Mouse (Mus musculus) lung, postnatal 4 days (tissue): ENCODE results near the gene Tapt1.

Source experiments
- DNase-seq, 2 experiments: peaks; one replicate each; pipeline ENCODE4 v3.0.0; 2021

The Tapt1 gene

DNA sequence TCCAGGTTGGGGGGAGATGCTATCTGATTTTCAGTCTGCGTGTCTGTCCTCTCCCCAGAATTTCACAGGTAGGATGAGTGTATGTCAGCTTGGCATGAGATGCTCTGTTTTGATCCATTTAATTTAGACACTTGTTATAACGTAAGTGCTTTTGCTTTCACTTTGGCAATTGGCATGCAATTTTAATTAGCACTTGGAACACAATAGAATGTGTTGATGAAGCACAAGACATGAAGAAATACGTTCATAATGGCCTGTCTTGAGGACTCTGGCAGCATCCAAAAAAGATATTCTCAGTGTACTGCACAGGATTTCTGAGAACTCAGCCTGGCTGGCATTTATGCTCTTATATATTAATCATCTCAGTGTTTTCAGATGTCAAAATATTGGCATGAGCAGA is 7.5 kb upstream of the Tapt1 start:
- DNase-seq, result no peak

GRCm38 (mm10) chr5:44228756-44229155 is 2.3 kb upstream of the Tapt1 start:
- no peak for DNase-seq

- no peak for DNase-seq
These were observed 1.9 kb upstream of the Tapt1 start for GRCm38 (mm10) chr5:44228323-44228722.

- peak in 1 of 2 experiments; percentile 6 for DNase-seq
These were observed 1.0 kb upstream of the Tapt1 start for GRCm38 (mm10) chr5:44227462-44227840.

DNA sequence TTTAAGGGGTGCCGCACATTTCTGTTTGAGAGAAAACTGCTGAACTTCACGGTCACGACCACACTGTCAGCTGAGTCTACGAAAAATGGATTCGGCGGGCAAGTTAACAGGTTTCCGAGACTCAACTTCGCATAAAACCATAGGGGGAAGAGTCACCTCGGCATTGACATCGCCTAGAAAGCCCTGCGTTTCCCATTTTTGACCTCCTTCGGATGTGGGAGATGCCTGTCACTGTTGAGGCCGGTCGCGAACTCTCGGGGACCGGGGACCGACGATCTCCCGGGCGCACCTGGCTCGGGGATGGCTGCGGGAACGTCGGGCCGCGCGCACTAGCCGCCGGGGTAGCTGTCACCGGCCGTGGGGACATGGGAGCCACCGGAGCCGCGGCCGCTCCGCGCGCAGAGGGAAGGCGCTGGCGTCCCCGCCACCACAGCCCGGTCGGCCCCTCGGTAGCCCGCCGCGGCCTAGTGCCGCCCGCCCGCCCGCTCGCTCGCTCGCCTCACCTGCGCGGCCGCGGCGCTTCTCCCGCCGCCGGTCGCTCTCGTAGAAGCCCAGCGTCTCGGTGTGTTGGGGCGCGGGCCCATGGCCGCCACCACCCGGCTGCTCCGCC is 410 bp downstream of the Tapt1 start:
- DNase-seq, result peak in 1 of 2 experiments; percentile 47

GRCm38 (mm10) chr5:44224916-44225600 is 1.4 kb downstream of the Tapt1 start:
- no peak for DNase-seq

DNA sequence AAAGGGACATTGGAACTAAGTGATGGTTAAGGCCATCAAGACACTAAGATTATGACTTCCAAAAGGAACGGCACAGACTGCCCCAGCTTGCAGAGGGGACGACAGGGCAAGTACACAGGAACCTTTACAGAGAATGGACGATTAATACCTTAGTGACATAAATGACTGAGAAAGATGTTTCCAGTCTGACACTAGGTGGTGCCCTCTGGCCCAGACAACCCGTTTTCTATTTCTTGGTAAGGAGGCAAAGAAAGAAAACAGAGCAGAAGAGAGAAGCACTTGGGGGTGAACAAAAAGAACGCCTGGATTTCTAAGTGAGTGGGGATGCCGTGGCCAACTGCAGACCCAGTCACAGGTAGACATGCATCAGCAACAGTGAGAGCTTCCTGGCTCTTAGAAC is 2.2 kb downstream of the Tapt1 start:
- peak in 1 of 2 experiments; percentile 41 for DNase-seq

- peak in 1 of 2 experiments; percentile 25 for DNase-seq
These were observed 3.0 kb downstream of the Tapt1 start for GRCm38 (mm10) chr5:44223341-44223881.

GRCm38 (mm10) chr5:44220430-44220829 is 6.0 kb downstream of the Tapt1 start:
- no peak for DNase-seq

DNA sequence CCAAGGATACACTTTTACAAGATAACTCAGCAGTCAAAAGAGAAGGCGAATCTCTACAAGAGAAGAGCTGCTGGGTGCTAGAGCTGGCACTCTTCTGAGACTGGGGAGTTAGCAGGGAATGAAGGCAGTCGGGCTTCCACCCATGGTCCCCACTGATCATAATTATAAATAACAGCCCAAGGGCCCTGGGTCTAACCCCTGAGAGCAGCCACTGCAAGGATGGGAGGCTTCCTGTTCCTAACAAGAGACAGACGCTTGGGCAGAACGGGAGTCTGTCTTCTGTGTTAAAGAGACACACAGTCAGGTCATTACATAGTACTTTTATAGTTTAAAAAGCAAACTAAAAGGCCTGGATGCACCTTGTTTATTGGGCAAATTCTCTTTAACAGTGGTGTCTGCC is 6.6 kb downstream of the Tapt1 start:
- no peak for DNase-seq

DNA sequence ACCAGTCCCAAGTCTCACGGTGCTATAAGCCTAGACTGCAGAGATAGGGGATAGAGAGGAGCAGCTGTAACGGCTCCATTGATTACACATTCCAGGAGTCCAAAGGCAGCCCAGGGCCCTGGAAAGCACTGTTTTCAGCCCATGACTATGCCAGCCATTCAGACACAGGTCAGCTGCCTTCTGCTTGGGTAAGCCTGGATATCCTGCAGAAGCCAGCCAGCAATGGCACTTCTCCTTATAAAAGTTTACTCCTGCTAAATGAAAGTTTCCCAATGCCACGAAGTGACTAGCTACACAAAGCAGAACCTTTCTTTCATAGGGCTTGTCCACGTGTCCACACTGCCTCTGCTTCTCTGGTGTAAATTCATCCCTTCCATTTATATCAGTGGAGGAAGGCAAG is 7.9 kb downstream of the Tapt1 start:
- DNase-seq, result peak; percentile 6 to 24

GRCm38 (mm10) chr5:44217685-44218041 is 8.8 kb downstream of the Tapt1 start:
- no peak for DNase-seq

GRCm38 (mm10) chr5:44217041-44217684 is 9.3 kb downstream of the Tapt1 start:
- no peak for DNase-seq

- no peak for DNase-seq
These were observed 11.3 kb downstream of the Tapt1 start for GRCm38 (mm10) chr5:44215118-44215517.

GRCm38 (mm10) chr5:44214025-44214424 is 12.4 kb downstream of the Tapt1 start:
- no peak for DNase-seq

- no peak for DNase-seq
These were observed 13.0 kb downstream of the Tapt1 start for GRCm38 (mm10) chr5:44213391-44213790.

DNA sequence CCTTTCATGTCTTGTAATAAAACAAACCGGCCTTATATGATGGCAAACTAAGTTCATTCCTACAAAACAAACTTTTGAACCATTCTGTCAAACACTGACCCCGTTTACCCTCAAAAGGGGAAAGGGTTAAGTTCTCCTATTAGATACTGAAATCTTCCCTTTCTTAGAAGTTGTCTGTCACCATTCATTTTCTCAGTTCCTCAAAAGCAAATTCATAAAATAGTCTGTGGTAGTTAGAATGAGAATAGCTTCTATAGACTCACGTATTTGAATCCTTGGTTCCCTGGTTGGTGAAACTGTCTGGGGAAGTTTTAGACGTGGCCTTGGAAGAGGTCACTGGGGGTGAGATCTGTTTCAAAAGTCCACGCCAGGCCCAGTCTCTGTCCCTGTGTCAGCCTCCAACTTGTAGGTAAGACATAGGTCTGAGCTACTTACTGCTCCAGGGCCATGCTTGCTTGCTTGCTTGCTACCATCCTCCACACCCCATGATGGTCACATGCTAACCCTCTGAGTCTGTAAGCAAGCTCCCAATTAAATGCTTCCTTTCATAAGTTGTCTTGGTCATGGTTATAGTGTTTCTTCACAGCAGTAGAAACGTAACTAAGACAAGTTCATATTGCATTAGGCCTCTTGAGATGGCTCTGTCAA is 14.5 kb downstream of the Tapt1 start:
- no peak for DNase-seq

- DNase-seq, result no peak
These were observed 19.1 kb downstream of the Tapt1 start for GRCm38 (mm10) chr5:44207286-44207685.

DNA sequence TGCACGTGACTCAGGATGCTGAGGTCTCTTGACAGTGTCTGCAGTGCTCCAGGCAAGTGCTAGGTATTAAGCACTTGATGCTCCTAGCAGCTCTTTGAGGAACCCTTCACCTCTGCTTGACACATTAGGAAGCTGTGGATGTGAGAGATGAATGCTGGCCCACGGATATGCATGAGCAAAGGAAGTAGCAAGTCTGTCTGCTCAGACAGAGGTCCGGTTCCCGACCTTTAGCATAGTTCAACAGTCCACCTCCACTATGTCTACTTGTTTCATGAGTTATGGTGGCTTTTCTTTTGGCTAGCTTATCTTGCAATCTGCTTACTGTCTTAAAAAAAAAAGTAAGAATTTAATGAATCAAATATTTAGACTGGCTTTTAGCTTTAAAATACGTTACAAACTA is 19.8 kb downstream of the Tapt1 start:
- no peak for DNase-seq

DNA sequence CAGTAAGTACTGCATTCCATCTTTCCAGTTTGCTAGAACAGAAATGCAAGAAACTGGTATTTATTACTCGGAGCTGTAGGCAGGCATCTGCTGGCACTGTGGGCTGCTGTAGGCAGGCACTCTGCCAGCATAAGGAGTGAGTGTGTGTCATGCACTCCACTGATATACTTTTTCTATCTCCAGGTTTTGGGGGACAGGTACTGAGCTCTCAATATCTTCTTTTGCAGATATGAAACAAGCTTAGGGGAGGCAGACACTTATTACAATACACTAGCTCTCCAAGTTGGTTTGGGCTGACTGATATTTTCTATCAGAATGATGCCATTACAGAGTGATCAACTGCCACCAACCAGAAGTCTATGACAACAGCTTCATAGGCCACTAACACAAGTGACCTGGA is 23.0 kb downstream of the Tapt1 start:
- DNase-seq, result no peak

DNA sequence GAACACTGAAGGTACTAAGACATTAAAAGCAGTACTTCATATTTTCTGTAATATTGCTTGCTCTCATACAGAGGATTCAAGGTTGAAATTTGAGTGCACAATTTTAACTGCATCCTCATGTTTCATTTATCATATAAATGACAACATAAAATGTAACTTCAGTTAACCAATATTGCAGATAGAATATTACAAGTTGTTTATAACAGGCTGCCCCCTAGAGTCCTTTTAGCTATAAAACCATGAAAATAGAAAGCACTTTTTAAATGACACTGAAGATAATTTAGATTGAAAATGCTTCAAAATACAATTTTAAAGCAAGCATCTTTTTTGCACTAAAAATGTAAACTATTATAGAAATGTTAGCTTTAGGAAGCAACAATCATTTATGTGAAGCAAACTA is 24.8 kb downstream of the Tapt1 start:
- DNase-seq, result no peak

- no peak for DNase-seq
These were observed 27.3 kb downstream of the Tapt1 start for GRCm38 (mm10) chr5:44199109-44199508.

- DNase-seq, result no peak
These were observed 28.0 kb downstream of the Tapt1 start for GRCm38 (mm10) chr5:44198471-44198870.

DNA sequence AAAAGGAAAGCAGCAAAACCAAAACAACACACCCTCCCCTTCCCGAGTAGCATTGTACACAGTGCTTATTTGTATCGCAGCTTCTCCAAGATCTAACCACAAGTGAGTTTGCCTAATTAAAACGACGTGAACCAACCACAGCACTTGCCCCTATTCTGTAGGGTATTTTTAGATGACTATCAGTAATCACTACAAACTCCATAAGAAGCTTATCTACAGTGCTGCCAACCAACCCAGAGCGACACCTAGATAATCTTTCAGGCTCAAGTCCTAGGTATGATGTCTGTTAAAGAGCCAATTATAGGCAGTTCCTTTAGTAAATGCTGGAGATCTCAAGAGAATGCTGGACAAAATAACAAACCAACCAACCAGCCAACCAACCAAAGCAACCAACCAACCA is 28.6 kb downstream of the Tapt1 start:
- DNase-seq, result no peak
